Mouse (Mus musculus) right cerebral cortex, postnatal 36 days (tissue): Measurements from ENCODE around the gene BC004004.
"Not testable (repeated sequence)": the region's sequence is repeated elsewhere in the genome, so short reads cannot be mapped to it uniquely, and the experiment has no call there.

ENCODE experiments used
- DNase-seq, 2 experiments: peaks; one replicate each; pipeline ENCODE4 v3.0.0; 2022; ENCODE audit warnings: low spot score in 2 of 2, mixed read lengths in 1 of 2

Gene BC004004

GRCm38 (mm10) chr17:29347645-29348256, 79.2 kb downstream of the BC004004 start, which contains the start of gene Mtch1:
Mtch1 (minus strand) TSS chr17:29347934.
- peak; percentile 95 to 96 for DNase-seq

GRCm38 (mm10) chr17:29348996-29349395, 80.4 kb downstream of the BC004004 start:
- no peak for DNase-seq

GRCm38 (mm10) chr17:29351056-29351455, 82.5 kb downstream of the BC004004 start:
- DNase-seq = not testable (repeated sequence)

GRCm38 (mm10) chr17:29355461-29355840, 86.9 kb downstream of the BC004004 start:
- no peak for DNase-seq

- DNase-seq = no peak
Measured at GRCm38 (mm10) chr17:29355841-29356478, 87.4 kb downstream of the BC004004 start.

GRCm38 (mm10) chr17:29356479-29356856, 87.9 kb downstream of the BC004004 start:
- DNase-seq = no peak

- DNase-seq = no peak
Measured at GRCm38 (mm10) chr17:29356882-29357281, 88.3 kb downstream of the BC004004 start.

GRCm38 (mm10) chr17:29358928-29359327, 90.3 kb downstream of the BC004004 start:
- no peak for DNase-seq

GRCm38 (mm10) chr17:29360761-29361221, 92.2 kb downstream of the BC004004 start, which contains the start of gene Fgd2:
Fgd2 (plus strand) TSS chr17:29360914.
- no peak for DNase-seq

- no peak for DNase-seq
Measured at GRCm38 (mm10) chr17:29361982-29362691, 93.5 kb downstream of the BC004004 start.

- DNase-seq = no peak
Measured at GRCm38 (mm10) chr17:29363109-29363508, 94.5 kb downstream of the BC004004 start.
